Mouse (Mus musculus): Measurements from ENCODE around the gene Kif16b.

Gene Kif16b

DNA sequence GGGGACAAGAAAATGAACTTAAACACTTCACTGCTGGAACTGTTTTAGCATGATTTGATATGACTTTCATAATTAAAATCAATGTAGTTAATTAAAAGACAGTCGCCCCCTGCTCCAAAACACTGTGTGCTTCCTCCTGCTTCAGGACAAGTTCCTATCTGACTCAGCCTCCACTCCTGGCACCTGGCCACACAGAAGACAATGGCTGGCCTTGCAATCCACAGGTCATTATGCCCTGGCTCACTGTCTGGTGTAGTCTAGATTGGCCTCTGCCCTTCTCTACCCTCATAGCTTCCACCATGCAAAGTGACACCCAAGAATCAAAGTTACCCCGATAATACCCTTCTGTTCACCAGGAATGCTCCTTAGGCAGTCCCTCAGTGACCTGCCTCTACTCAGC lies 26.8 kb downstream of the Kif16b start:
- DNase-seq (ENCODE audit: low spot score), result no peak

DNA sequence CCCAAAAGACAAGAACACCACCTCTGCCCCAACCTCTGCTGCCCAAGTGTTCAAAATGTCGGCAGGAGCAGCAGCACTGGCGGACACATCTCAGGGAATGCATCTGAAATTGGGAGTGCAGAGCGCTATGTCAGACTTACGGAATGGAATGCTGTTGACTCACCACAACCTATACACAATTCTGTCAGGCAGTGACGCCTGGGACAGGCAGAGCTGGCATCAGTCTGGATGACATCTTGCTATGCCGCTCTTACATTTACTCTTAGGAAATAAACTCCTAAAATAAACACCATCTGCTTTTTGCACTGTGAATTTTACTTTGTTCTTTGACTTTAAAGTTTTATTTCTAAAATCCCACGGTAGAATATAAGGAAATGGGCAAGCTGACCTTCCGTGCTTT lies 31.3 kb downstream of the Kif16b start:
- no peak for DNase-seq (ENCODE audit: low spot score)

GRCm38 (mm10) chr2:142867481-142867880 lies 33.9 kb downstream of the Kif16b start:
- DNase-seq (ENCODE audit: low spot score), result no peak

GRCm38 (mm10) chr2:142860994-142861393 lies 40.3 kb downstream of the Kif16b start:
- DNase-seq (ENCODE audit: low spot score), result no peak

DNA sequence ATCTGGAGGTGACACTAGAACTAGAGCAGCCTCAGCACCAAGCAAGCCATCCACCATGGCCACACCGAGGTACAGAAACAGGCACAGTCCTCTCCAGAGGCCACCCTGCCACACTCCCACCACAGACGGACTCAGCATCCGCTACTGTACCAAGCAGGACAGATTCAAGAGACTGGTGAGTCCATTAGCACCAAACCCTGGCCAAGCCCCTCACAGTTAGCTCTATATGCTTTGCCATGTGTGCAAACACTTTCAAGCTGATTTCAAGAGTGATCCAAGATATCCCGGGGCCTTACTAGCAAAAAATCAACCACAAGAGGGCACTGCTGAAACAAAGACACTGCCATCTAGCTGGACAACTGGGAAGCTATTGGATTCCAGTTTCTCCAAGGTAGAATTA lies 41.9 kb downstream of the Kif16b start:
- peak; percentile 82 for DNase-seq (ENCODE audit: low spot score)

DNA sequence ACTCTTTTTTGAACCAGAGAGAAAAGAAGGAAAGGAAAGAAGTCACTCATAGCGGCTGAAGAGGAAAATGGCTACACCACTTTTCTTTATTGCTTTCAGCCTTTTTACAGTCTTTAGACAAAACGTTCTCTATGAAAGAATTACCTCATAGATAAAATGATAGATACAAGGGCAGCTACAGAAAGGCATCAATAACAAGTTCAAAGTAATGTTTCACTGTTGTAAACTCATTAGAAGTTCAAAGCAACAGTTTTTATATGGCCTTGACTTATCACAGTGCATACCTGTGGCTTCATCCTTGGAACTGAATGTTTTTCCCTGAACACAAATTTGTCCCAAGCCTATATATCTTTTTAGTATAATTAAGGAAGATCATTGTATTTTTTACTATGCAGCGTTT lies 62.6 kb downstream of the Kif16b start:
- DNase-seq (ENCODE audit: low spot score), result no peak

DNA sequence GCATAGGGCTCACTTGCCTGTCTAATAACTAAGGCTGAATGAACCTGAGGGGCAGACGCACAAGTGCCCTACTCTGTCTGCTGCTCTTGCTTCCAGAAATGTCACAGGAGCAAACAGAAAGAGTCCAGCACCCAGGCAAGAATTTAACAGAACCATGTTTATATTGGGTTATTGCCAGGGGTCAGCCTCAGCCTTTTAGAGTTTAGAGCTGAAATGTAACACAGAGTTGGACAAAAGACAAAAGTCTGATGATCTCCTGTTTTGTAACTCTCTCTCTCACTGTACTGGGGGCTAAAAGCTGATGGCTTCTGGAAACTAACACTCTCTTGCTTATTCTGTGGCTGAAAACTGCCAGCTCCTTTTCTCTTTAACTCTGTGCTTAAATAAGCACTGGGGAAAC lies 63.2 kb downstream of the Kif16b start:
- no peak for DNase-seq (ENCODE audit: low spot score)

DNA sequence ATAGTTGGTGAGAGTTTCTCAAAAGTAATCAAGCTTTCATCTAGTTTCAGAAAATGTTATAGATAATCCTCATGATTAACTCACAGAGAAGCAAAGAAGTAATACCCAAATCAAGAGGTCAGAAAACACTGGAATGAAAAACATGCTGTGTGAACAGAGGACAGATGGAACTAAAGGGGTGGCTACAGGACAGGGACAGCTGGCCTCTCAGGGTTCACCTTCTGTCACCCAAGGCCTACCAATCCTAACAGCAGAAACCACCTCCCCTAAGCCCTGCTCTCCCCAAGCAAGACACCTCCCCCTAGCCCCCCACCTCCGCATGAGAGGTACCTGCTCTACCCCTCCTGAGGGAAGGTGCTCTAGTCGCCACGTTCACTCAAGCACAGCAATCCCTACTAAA lies 66.6 kb downstream of the Kif16b start:
- DNase-seq (ENCODE audit: low spot score), result no peak

DNA sequence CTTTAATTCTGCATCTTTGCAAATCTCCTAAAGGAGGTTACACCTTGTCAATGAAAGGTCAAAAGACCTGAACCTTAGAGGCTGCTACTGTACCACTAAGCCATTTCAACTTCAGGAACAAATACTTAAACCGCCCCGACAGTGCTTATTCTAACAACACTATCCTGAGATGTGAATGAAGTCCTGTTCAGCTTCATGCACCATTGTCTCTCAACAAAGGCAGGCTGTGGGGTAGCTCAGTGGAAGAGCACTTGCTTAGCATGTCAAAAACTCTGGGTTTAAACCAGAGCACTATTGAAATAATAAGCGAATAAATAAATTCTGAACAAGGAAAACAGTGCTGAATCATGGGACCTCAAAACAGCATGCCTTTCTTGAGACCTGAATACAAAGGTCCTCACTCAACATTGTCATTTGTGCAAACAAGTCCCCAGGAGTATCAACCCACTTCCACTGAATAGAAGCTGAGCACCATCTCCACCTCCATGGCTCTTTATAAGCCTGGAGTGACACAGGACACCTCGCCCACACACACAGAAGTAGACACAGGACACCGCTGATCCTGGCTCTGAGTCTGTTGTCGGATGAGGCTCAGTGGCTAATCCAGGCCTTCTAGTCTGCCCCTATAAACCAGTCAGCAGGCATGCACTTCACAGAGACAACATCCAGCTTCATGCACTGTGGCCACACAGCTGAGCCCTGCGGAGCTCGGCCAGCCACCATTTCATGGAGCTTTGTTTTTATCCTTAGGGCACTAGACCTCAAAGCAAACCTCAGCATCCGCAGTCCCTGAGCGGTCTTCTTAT lies 68.5 kb downstream of the Kif16b start:
- no peak for DNase-seq (ENCODE audit: low spot score)

GRCm38 (mm10) chr2:142813033-142813432 lies 88.3 kb downstream of the Kif16b start:
- DNase-seq (ENCODE audit: low spot score), result peak; percentile 88

GRCm38 (mm10) chr2:142803760-142804448 lies 97.4 kb downstream of the Kif16b start:
- DNase-seq (ENCODE audit: low spot score), result no peak

DNA sequence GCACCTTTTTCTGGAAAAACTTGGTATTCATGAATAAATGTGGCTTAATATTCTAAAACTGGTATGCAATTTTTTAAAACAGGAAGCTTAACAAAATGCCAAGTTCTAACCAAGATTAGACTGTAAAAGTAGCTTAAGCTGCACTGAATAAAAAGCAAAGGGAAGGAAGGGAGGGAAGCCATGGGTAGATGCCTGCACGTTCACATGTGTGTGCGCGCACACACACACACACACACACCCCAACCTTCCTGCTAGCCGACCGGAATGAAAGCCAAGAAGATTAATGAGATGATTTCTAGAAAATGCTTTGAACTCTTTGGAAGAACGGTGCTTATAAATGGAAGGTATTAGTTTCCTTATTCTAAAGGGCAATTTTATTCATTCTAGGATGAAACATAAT lies 104.0 kb downstream of the Kif16b start:
- DNase-seq (ENCODE audit: low spot score), result no peak

GRCm38 (mm10) chr2:142775358-142775757 lies 126.0 kb downstream of the Kif16b start:
- no peak for DNase-seq (ENCODE audit: low spot score)

DNA sequence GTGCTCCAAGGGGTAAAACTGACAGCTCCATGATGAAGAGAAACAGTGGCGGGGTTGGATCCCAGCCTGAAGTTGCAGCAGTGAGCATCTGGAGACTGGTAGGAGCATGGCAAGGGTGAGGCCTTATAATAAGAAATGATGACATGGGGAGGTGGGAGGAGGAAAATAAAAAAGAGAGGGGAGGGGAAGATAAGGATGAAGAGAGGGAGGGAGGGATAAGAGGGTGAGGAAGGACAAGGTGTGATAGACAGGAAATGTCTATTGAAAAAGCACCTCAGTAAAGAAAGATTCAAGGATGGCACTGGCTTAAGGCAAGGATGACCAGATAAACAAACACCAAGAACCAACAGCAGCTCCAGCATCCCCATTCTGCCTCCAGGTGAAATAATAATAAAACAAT lies 126.6 kb downstream of the Kif16b start:
- no peak for DNase-seq (ENCODE audit: low spot score)

DNA sequence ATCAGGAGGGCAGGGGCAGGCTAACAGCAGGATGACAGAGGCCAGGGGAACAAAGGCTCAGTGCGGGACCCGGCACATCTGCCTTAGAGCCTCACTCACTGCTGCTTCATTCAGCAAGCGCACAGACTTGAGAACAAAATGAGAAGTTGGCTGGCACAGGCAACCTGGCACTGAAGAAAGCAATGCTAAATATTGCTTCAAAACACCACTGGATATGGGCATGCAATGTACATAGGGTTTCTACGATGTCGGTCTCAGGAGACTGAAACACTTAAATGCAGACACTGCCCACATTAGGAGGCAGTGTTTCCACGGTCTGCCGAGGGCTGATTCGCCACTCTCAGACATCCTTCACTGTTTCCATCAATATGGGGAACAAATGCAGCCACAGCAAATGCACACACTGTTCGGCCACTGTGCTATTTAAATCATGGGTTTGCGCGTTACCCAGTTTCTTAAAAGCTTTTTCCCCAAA lies 131.6 kb downstream of the Kif16b start:
- peak; percentile 3 for DNase-seq (ENCODE audit: low spot score)

DNA sequence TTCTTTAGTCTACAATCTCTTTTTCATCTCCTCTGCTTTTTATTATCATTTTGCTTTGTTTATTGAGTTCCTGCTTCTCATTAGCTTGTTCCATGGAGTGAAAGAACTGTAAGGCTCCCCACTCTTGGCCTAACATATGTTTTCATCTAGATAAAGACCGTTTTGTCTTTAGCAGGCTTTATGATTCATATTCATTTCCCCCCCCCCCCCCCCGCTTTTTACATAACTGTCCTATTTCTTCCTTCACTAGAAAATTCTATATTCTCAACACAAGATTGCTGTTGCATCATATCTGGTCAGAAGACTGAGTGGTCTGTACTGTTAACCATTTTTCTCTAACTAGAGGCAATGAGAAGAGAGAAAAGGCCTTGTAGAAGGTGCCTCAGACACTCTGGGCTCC lies 137.1 kb downstream of the Kif16b start:
- DNase-seq (ENCODE audit: low spot score), result no peak

GRCm38 (mm10) chr2:142760843-142761242 lies 140.5 kb downstream of the Kif16b start:
- DNase-seq (ENCODE audit: low spot score), result no peak

DNA sequence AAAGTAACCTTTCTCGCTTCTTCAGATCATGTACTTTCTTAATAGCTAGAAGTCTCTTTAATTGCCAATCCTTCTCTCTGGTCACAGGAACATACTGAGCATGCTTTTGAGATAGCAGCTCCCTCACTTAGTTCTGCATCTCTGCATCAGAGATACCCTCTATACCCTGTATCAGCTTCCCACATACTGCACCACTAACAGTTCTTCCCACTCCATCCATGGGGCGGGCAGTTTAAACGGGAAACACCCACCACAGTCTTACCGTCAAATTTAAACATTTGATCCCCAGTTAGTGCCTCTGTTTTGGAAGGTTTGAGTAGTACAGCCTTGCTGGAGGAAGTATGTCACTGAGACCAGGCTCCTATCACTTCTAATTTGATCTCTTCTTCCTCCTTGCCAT lies 142.1 kb downstream of the Kif16b start:
- DNase-seq (ENCODE audit: low spot score), result no peak

DNA sequence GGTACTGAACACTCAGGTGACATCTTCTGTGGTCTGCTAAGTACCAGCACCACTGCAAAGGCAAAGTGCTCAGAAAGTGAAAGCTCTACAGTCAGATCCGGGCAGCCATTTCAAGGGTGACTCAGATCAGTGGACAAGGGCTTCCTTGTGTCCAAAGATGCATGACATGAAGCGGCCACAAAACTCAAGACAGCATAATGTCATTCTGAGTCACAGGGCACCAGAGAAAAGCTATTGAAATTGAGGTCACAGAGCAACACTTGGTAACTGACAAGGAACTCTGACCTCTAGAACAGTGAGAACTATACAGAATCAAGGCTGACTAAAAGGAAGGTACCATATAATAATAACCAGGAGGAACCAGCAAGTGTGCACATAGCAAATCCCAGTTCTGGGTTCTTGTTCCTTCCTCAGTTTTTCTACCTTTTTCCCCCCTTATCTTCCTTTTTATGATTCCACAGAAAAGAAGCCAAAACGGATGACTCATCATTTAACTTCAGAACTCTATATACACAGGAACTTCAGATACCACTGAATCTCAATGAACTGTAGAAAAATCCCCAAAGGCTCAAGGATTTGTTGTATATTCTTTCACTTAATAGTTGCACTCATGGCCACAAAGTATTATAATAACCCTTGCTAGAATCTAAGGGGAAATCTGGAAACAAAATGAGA lies 143.1 kb downstream of the Kif16b start:
- DNase-seq (ENCODE audit: low spot score), result no peak

DNA sequence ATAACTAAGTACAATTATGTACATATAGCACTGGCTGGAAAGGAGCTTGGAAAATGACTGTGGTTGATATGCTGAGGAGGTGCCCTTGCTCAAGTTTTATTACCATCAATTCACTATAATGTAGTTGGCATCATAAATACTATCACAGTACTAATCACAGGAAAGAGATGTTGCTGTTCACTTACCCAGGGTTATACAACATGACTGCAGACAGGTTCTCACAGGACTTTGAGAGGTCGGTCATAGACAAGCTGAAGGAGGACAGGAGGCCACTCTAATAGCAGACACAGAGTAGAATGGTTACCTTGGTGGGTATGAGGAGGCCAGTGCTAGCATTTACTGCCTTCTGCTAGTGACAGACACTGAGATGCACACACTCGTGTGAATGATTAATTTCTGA lies 162.0 kb downstream of the Kif16b start:
- no peak for DNase-seq (ENCODE audit: low spot score)

DNA sequence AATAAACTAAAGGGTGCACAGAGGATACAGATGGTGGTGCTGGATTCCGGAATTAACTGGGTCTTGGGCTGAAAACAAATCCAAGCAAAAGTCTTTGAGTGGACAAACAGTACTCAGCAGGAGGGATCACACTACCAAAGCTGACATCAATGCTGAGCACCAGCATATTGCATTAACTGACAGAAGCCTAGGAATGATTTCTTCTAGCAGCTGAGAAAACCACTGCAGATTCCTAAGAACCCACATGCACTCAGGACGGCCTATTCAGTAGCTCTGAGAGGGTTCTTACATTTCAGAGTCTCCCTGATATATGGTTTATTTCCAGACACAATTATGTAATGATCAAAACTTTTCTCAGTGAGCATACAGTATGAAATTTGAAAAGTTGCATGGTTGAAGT lies 162.8 kb downstream of the Kif16b start:
- DNase-seq (ENCODE audit: low spot score), result no peak

- DNase-seq (ENCODE audit: low spot score), result peak; percentile 12
Observed at GRCm38 (mm10) chr2:142735691-142736090, 165.6 kb downstream of the Kif16b start.

DNA sequence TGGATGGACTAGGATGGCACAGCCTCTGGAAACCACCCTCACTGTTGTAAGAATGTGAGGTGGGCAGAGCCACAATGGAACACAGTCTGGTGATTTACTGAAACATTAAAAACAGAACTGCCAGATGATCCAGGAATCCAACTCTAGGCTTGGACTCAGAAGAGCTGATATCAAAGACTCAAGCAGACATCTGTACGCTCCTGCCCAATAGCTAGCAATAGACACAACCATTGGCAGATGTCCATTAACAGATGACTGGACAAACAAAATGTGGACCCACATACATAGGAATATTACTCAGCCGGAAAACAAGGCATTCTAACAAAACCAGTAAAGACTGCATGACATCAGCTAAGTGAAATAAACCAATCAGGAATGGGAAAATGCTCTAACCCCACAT lies 167.3 kb downstream of the Kif16b start:
- DNase-seq (ENCODE audit: low spot score), result no peak
